Mouse (Mus musculus): ENCODE results near the gene Gm20388. TPM values are rescaled to one million over a fixed set of nuclear protein-coding genes. Genes with fewer than 3 reads are reported as not detected.

The Gm20388 gene
- total RNA-seq, 2 experiments from 2014 or later = 18.5 to 23.8 TPM

DNA sequence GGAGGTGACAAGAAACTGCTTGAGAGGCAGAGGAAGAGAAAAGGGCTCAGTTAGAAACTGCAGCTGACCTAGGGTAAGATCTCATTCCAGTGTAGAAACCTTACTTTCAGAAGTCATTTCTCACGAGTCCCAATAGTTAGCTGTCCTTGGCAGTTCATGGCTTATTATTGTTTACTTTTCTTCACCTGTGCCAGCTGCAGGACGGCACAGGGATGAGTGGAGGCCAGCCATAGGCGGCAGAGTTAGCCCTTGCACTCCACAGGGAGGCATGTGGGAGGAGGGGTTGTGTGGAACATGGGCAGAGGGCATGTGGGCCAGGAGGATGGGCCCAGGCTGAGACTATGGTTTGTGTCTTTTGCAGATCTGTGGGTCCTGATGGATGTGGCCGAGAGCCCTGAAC is 2472.4 kb downstream of the Gm20388 start:
- ATAC-seq (replicated peaks; ENCODE audit: poor library complexity, severe bottlenecking) = no peak

DNA sequence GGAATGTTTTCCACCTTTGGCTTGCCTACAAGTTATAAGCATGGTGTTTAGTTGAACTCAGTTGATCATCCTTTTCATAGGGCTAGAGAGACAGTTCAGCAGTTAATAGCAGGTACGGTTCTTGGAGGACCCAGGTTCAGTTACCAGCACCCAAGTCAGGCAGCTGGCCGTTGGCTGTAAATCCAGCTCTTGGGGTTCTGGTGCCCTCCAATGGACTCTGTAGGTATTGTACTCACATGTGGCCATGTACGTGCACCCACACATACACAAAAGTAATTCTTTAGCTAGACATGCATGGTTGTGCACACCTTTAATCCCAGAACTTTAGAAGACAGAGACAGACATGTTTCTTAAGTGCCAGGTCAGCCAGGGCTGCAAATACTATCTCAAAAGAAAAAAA is 2478.7 kb downstream of the Gm20388 start:
- no peak for ATAC-seq (replicated peaks; ENCODE audit: poor library complexity, severe bottlenecking)

DNA sequence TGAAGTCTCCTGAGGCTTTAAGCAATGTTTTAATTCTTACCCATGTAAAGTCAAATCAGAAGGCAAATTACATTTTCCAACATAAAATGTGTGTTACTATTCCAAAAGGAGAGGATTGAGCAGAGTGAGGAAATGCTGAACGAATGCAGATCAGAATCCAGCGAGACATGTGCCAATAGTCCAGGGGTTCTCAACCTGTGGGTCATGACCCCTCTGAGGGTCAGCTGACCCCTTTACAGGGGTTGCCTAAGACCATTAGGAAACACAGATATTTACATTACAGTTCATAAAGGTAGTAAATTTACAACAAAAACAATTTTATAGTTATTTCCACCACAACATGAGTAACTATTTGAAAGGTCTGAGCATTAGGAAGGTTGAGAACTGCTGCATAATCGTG is 2480.1 kb downstream of the Gm20388 start:
- no peak for ATAC-seq (replicated peaks; ENCODE audit: poor library complexity, severe bottlenecking)

DNA sequence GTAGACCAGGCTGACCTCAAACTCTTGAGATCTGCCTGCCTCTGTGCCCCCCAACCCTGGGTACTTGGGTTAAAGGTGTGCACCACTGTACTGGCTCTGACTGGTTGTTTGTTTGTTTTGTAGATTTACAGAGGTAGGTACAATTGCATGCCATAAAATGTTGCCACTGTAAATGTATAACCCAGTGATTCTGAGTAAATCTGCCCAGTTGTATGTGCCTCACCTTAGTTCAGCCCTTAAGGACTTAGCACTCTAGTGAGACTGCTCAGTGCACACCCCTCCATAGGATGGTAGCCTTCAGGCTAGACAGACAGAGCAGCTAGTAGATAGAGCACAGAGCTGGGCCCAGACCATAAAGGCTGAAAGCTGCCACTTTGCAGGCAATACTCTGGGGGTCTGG is 2483.1 kb downstream of the Gm20388 start:
- ATAC-seq (replicated peaks; ENCODE audit: poor library complexity, severe bottlenecking) = no peak

DNA sequence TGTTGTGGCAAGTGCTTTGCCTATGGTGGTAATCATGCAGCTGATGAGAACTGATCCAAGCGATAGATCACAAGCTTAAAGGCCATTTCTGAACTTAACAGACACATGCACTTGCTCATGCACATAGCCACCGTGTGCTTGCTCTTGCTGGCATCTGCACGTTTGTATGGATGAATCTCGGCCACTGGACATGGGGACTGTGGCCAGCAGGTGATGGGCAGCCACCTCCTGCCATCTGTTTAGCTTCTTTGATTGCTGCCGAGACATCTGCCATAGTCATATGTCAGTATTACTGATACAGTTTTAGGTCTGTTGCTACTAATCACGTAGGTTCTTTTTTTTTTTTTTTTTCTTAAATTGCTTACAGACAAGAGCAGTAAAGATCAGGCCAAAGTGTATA is 2484.7 kb downstream of the Gm20388 start:
- ATAC-seq (replicated peaks; ENCODE audit: poor library complexity, severe bottlenecking) = no peak

DNA sequence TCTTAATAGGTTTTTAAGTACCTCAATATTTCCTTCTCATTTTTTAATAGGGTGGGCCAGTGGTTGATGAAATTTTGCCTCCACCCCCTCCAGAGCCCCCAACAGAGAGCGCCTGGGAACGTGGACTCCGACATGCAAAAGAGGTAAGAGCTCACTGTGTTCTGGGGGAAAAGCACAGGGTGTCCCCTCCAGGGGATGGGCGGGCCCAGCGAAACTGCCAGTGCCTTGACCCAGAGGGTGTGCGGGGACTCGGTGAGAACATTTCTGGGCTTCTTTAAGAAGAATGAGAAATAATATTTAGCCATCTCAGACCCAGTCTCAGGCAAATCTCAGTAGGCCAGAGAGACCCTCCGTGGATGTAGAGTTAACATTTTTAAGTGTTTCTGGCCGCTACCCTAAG is 2487.5 kb downstream of the Gm20388 start:
- ATAC-seq (replicated peaks; ENCODE audit: poor library complexity, severe bottlenecking) = no peak

DNA sequence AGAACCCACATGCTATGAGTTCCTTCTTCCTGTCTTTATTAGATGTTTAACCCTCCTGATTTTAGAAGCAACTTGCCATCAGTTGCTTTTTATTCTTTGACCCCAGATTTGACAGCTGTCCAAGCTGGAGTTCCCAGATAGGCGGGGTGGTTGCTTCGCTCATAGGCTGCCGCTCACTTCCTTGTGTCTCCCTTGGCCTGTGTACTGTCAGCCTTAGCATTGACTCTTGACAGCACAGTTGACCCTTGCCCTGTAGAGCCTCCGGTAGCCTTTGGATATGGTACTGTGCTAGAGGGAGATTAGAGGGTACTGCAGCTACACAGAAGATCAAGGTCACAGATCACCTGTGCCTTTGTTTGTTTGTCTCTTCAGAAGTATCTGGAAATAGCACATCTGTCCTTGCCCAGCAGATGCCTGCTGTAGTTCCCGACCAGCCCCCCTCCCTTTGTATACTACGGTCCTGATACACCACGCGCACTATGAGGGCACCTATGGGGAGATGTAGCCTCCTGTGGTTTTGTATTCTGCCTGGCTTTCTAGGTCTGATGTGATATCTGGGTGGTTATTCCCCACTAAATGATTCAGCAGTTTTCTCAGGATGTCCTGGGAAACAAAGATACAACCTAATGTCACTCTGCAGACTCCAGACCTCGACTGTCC is 2494.6 kb downstream of the Gm20388 start:
- ATAC-seq (replicated peaks; ENCODE audit: poor library complexity, severe bottlenecking) = no peak

DNA sequence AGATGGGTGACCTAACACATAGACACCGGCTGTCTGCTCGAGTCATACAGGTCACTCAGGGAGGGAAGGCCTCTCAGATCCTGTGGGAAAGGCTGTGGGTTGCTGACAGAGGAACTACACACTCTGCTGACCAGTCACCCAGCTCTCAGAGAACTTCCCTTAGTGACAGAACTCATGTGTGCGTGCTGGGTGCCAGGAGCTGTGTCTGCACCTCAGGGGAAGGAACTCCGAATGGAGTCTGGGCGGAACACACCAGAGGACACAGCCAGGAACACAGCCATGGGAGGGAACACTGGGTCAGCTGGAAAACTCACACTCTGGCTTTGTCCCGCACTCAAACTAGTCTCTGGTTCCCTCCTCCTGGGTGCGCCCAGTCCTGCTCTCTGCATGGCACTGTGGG is 2497.0 kb downstream of the Gm20388 start:
- ATAC-seq (replicated peaks; ENCODE audit: poor library complexity, severe bottlenecking) = no peak

DNA sequence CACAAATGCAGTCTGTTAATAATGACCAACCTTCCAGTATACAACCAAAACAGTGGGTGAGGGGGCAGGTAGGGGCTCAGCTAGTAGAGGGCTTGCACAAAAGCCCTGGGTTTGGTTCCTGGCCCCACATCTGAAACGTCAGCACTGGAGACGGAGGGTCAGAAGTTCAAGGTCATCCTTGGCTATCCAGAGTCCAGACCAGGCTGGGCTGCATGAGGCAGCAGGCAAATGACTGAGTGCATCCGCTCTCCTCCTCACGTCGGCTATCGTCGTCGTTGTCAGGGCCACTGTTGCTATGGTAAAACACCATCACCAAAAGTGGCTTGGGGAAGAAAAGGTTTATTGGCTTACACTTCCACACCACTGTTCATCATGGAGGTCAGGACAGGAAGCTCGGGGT is 2503.7 kb downstream of the Gm20388 start:
- ATAC-seq (replicated peaks; ENCODE audit: poor library complexity, severe bottlenecking) = no peak

DNA sequence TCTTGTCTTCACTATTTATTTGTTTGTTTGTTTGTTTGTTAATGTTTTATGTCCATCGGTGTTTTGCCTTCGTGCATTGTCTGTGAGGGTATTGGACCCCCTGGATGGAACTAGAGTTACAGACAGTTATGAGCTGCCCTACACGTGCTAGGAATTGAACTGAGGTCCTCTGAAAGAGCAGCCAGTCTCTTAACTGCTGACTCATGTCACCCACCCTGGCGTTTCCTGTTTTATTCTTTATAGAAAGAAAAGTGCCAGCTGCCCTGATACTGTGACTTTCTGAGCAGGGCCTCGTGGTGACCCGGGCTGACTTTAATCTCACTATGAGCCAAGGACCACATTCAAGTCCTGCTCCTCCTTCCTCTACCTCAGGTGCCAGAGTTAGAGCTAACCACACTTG is 2504.9 kb downstream of the Gm20388 start:
- peak; percentile 23; the same call in 1 of the 2 replicates for ATAC-seq (replicated peaks; ENCODE audit: poor library complexity, severe bottlenecking)

DNA sequence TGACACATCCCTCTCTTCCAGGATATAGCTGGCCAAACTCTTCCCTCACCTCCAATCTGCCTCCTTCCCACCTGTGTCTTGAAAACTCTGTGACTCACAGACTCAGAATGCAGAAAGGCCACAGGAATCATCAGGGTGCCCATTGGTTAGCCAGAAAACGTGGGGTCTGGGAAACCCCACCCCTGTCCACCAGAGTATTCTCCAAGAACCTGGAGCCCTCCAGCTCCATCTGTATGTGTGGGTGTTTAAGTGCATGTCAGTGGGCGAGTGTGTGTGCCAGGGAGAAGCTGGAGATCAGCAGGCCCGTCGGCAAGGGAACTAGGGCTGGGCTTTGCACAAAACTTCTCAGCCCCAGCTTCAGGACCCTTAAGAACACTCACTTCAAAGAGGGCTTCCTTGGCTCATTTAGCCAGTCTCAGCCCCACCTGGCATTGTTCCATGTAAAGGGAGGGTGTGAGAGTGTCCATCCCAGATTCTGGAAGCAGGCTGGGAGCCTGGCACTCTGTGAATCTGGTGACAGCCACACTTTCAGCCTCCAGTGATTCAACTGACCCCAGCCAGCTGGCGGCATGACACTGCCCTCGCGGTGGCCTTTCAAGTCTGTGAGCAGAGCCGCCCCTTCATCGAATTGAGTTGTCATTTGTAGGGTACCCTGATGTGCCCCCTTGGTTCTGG is 2509.4 kb downstream of the Gm20388 start:
- no peak for ATAC-seq (replicated peaks; ENCODE audit: poor library complexity, severe bottlenecking)

DNA sequence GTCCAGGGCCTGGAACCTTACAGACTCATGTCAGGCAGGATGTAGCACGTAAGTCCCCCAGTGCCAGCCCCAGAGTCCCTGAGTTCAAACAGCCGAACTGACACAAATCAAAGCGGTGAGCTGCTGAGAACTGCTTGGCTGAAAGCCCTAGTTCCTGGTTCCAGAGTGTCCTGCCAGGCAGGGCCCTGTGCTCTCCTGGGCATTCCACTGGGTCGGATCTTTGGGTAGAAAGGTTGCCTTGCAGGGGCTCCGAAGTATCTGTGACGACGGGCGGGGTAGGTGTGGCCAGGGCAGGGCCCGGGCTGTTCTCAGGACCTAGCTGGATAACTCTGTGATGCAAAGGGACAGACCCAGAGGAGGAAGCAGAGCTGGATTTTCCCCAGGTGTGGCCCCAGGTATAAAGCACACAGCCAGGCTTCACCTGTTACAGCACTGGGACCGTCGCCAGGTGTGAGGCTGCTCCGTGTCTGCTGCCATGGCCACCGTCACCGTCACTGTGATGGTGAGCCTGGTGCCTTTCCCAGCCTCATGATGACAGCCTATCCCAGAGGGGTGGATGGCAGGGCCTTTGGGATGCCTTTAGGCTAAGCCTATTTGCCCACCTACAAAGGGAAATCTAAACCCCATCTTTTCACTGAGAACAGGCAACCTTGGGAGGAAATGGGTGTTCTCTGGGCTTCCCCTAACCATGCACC is 2510.9 kb downstream of the Gm20388 start, which contains the start of gene Il17c:
Gene Il17c (plus strand): TSS at position 645 of the 695 bp plus-strand sequence.
- ATAC-seq (replicated peaks; ENCODE audit: poor library complexity, severe bottlenecking) = no peak

DNA sequence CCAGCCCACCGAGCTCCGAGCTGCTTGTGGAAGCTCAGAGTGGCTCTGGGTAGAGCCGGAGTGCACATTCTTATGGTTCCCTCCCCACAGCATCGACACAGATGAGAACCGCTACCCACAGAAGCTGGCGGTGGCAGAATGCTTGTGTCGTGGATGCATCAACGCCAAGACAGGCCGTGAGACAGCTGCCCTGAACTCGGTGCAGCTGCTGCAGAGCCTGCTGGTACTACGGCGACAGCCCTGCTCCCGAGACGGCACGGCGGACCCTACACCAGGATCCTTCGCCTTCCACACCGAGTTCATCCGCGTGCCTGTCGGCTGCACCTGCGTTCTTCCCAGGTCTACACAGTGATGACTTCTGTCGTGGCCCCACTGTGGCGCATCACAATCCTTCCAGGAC is 2512.6 kb downstream of the Gm20388 start:
- ATAC-seq (replicated peaks; ENCODE audit: poor library complexity, severe bottlenecking) = no peak

DNA sequence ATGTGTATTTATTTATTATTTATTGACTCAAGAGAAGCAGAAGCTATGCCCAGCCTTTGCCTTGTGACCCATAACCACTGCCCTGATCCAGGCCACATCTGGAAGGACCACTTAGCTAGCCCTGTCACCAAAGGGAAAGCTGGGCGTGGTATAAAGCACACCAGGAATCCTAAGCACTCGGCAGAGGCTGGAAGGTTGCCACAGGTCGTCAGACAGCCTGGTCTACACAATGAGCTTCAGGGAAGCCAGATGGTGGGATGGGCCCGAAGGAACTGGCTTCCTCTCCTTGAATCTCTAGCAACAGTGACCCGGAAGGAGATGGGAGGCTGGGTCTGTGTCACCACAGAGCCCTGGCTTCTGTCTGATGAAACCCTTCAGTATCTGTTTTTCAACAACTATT is 2513.0 kb downstream of the Gm20388 start:
- no peak for ATAC-seq (replicated peaks; ENCODE audit: poor library complexity, severe bottlenecking)

DNA sequence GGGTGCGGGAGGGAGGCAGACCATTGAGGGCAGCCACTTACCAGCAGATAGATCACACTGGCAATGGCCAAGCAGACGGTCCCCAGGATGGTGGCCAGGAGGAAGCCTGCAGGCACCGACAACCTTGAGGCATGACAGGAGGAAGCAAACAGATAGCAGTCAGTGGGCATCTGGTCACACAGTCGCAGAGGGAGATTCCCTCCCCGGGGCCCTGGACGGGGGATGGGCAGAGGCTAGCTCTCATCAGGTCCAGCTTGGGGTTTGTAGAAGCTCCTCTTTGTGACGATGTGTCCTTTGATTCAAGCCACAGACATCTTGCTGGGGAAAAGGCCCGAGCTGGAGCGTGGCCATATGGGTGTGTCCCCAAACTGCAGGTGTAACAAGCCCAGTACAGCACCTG is 2515.5 kb downstream of the Gm20388 start:
- ATAC-seq (replicated peaks; ENCODE audit: poor library complexity, severe bottlenecking) = no peak

DNA sequence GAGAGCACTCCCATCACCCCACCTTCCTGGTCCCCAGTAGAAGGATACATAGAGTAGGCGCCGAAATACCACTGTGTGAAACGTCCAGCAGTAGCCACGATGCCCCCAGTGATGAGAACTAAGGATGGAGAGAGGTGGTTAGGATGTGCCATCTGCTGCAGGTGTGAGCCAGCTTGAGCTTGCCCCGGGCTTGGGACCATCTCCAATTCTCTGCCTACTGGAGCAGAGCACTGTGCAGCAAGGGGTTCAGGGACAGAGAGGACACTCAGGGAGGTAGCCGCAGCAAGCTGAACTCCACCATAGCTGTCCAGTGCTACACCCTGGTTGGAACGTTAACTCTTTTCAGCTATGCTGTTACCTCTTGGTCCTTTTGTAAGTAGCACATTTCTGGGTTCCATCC is 2517.0 kb downstream of the Gm20388 start:
- no peak for ATAC-seq (replicated peaks; ENCODE audit: poor library complexity, severe bottlenecking)

DNA sequence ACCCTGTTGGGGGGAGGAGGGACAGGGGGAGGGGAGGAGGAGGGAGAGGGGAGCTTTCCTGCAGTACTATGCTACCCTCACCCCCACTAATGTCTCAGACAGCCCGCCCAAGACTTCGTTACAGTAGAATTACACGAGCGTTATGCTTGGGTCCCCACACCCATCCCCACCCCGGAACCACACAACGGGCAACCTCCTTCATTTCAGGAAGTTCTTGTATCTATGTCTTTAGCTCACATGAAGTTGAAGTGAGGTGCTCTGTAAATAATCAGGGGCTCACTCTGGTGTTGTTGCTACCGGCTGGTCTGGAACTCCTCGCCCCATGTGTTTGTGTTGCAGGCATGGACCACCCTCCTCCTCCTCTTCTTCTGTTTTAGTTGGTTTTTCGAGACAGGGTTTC is 2517.5 kb downstream of the Gm20388 start:
- no peak for ATAC-seq (replicated peaks; ENCODE audit: poor library complexity, severe bottlenecking)

DNA sequence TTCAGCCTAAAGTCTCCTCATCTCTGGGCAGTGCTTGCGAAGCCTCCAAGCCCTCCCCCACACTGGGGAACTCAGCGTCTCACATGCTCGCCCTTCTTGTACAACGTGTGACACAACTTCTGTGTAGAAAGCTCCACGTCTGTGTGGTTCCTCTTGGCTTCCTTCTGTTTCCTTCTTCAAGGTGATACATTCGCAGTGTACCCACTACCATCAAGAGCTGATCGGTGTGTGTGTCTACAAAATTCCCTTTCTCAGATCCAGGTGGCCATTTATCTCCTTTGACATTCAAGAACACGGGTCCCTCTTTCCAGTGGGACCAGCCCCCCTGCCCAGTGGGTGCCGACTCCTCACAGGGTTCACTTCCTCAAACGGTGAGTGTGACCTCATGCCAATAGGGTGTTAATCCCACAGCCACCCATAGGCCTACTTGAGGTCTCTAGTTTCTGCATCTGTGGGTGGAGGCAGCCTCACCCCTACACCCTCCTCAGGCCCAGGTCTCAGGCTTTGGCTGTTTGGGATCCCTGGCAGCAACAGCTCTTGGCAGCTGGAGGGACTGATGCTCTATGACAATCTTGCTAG is 2519.5 kb downstream of the Gm20388 start:
- peak; percentile 72 for ATAC-seq (replicated peaks; ENCODE audit: poor library complexity, severe bottlenecking)

DNA sequence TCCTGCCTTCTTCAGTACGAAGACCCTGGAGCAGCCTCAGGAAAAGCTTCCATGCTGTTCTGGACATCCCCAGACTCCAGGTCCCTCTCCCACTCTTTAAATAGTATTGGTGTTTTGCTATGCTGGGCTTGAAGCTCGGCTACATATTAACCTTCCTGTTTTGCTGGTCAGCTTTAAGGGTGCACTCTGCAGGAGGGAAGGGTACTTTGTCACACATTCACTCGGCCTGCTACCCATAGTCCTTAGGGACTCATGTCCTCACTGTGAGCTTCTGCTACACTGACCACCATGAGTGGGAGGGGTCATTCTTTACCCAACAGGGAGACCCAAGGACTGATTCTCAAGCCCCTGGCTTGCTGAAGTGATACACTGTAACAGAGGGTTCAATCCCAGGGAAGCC is 2520.0 kb downstream of the Gm20388 start:
- ATAC-seq (replicated peaks; ENCODE audit: poor library complexity, severe bottlenecking) = no peak

DNA sequence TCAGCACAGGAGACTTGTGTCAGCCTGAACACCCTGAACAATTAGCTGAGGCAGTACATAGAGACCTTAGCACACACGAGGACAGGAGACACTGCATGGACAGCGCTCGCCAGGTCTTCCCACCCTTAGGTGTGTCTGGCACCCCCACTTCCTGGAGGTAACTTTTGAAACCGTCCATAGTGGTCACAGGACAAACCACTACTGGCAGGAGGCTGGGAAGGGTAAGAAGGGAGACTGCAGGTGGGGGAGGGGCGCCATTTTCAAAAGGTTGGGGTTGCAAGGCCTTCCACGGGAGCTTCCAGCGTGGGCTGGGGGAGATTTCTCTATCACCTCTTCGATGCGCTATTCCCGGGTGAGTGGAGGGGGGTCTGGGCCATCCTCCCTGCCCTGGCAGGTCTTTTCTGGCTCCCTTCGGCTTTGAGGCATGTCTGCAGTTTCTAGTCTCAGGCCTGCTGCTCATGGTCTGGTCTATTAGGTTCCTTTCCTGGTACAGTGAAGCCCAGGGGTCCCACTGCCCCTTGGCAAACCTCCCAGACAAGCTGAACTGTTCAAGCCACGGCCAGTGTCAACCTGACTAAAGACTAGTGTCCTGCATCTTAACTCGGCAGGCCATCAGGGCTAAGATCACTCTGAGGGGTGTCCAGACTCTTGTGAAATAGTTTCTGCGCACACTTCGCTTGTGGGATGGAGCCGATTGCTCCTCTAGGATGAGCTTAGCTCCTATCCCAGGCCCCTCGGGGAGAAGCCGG is 2521.2 kb downstream of the Gm20388 start:
- no peak; the same call in 1 of the 2 replicates for ATAC-seq (replicated peaks; ENCODE audit: poor library complexity, severe bottlenecking)
